Mouse (Mus musculus) kidney, adult 18-20 months (tissue): ENCODE data around the gene Ptprm.

ENCODE experiments used
- DNase-seq: peaks from one replicate; pipeline ENCODE4 v3.0.0; 2021

Gene Ptprm

GRCm38 (mm10) chr17:66637951-66638722 lies 716.1 kb downstream of the Ptprm start:
- no peak for DNase-seq

DNA sequence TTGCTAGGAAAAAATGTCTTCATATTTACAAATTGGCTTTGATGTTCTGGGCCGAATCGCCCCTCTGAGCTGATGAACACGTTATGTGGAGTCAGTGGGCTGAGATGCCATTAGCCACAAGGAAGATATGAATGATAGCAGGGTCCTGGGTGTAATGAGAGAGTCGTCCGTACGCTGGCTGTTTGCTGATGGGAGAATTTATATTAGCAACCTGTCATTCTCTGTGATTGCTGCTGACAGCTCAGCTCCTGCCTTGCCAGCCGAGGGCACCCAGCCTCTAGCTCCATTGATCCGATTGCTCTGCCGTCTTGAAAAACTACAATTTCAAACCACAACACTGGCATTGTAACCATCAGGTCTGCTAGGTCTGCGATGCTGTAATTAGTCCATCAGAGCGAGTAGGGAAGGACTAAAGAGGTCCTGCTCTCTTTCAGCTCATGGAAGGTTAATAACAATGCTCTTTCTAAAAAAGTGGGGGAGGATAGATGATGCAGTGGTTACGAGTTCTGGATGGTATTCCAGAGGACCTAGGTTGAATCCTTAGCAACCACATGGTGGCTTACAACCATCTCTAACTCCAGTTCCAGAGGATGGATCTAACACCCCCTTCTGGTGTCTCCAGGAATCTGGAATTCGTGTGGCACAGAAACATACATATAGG lies 734.1 kb downstream of the Ptprm start:
- DNase-seq: no peak

GRCm38 (mm10) chr17:66619255-66619826 lies 734.9 kb downstream of the Ptprm start:
- DNase-seq: no peak
